Mouse (Mus musculus) embryonic facial prominence, embryonic 11.5 days (tissue): ENCODE measurements around the gene Madd. TPM values are rescaled to one million over a fixed set of nuclear protein-coding genes. Genes with fewer than 3 reads are reported as not detected.

ENCODE experiments used
- ATAC-seq: fragments of 200-750 bp; cut with Nextera tagmentation; replicated peaks from 2 replicates; pipeline ENCODE4 v1.8.0; 2017; ENCODE audit warnings: low read depth; ENCODE audit not compliant: insufficient number of reproducible peaks, low FRiP score, low TSS enrichment
- DNase-seq: peaks from one replicate; pipeline ENCODE4 v3.0.0-alpha.2; 2015; ENCODE audit warnings: low spot score
- H3K27ac ChIP-seq: fragments of 300-500 bp; sonication (generic); replicated peaks from 2 replicates; pipeline ENCODE4 v1.5.1; 2014; ENCODE audit warnings: mild to moderate bottlenecking, low read depth, low read length, control low read depth
- H3K27me3 ChIP-seq: fragments of 300-500 bp; sonication (generic); 2 replicates; pipeline ENCODE4 v1.6.1; 2014; ENCODE audit warnings: mild to moderate bottlenecking, low read length, moderate library complexity, mixed read lengths; ENCODE audit not compliant: control insufficient read depth, insufficient read depth
- H3K36me3 ChIP-seq: fragments of 300-500 bp; sonication (generic); replicated peaks from 2 replicates; pipeline ENCODE4 v1.6.1; 2014; ENCODE audit warnings: low read depth, mild to moderate bottlenecking, low read length, moderate library complexity, mixed read lengths; ENCODE audit not compliant: control insufficient read depth, insufficient read depth
- H3K4me1 ChIP-seq: fragments of 300-500 bp; sonication (generic); 2 replicates; pipeline ENCODE4 v1.6.1; 2014; ENCODE audit warnings: low read length, mixed read lengths; ENCODE audit not compliant: control insufficient read depth, insufficient read depth
- H3K4me2 ChIP-seq: fragments of 300-500 bp; sonication (generic); 2 replicates; pipeline ENCODE4 v1.6.1; 2014; ENCODE audit warnings: low read depth, mild to moderate bottlenecking, control low read depth, low read length, moderate library complexity
- H3K4me3 ChIP-seq: fragments of 300-500 bp; sonication (generic); 2 replicates; pipeline ENCODE4 v1.5.1; 2014; ENCODE audit warnings: low read depth, low read length, control low read depth
- H3K9ac ChIP-seq: fragments of 300-500 bp; sonication (generic); replicated peaks from 2 replicates; pipeline ENCODE4 v1.6.1; 2014; ENCODE audit warnings: mild to moderate bottlenecking, control low read depth, low read length
- H3K9me3 ChIP-seq: fragments of 300-500 bp; sonication (generic); replicated peaks from 2 replicates; pipeline ENCODE4 v1.6.1; 2016; ENCODE audit warnings: mild to moderate bottlenecking, low read length, inconsistent platforms, mixed read lengths; ENCODE audit not compliant: control insufficient read depth
- WGBS: fragments of 180-500 bp; shearing (Covaris S2); extraction: QIAGEN DNeasy Blood & Tissue Kit; methylation state at CpG from one replicate; pipeline ENCODE4 v1.1.7; 2014; 5-methylcytosine and 5-hydroxymethylcytosine counted together
- polyA plus RNA-seq: library from polyadenylated mRNA; unstranded; fragments of >200 nt; fragmentation: Nextera tagmentation; extraction: Ambion mirVana; gene quantifications from 2 replicates; pipeline ENCODE4 v1.2.1, GENCODE M21; 2014

Gene Madd
- polyA plus RNA-seq, 1 experiment from 2014 or later: 8.0 TPM

- H3K4me2 ChIP-seq: no peak overlapping the region
- no peaks in the 10 kb centered on the region for H3K9me3 ChIP-seq
- WGBS: 81% methylated on average over 2 of the region's 2 CpGs
- ATAC-seq: no peak
- no peaks in the 10 kb centered on the region for H3K27me3 ChIP-seq
- H3K9ac ChIP-seq: no peak overlapping the region
- DNase-seq: no peak
- H3K27ac ChIP-seq: no peak overlapping the region
- H3K36me3 ChIP-seq: no peaks in the 10 kb centered on the region
- no peaks in the 10 kb centered on the region for H3K4me1 ChIP-seq
- H3K4me3 ChIP-seq: no peak overlapping the region
Observed at GRCm38 (mm10) chr2:91098156-91098555, 85.5 kb downstream of the Madd start.

DNA sequence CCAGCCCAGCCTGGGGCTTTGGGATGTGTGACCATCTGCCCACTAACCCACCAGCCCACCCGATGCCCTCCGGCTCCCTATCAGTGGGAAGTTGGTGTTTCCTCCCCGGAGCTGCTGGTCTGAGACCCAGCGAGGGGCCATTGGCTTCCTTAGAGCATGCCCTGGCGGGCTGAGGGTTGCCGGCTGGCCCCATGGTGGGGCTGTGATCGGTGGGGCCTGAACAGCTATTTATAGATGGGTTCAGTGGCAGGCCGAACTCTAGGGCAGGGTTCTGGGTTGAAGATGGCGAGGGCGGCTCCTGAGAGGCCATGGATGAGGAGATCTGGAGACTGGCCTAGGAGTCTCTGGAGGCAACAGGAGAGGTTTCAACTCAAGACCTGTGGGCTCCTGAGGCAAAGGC lies 86.6 kb downstream of the Madd start:
- Histone ChIP-seq H3K4me1 (no peaks in the 10 kb centered on the region), H3K27ac (no peak overlapping the region), H3K36me3 (no peaks in the 10 kb centered on the region), H3K9ac (no peak overlapping the region), H3K4me3 (no peak overlapping the region), H3K9me3 (no peaks in the 10 kb centered on the region), H3K27me3 (no peaks in the 10 kb centered on the region), H3K4me2 (no peak overlapping the region)
- ATAC-seq (no peak), DNase-seq (no peak)
- 82% methylated on average over 10 of the region's 10 CpGs for WGBS

GRCm38 (mm10) chr2:91096524-91096923 lies 87.1 kb downstream of the Madd start:
- Histone ChIP-seq H3K4me1 (no peaks in the 10 kb centered on the region), H3K4me2 (no peak overlapping the region), H3K27ac (no peak overlapping the region), H3K9ac (no peak overlapping the region; the same call in 1 of the 2 replicates), H3K9me3 (no peaks in the 10 kb centered on the region), H3K27me3 (no peaks in the 10 kb centered on the region), H3K36me3 (no peaks in the 10 kb centered on the region), H3K4me3 (no peak overlapping the region)
- DNase-seq: no peak
- no peak for ATAC-seq
- WGBS: 63% methylated on average over 14 of the region's 14 CpGs

DNA sequence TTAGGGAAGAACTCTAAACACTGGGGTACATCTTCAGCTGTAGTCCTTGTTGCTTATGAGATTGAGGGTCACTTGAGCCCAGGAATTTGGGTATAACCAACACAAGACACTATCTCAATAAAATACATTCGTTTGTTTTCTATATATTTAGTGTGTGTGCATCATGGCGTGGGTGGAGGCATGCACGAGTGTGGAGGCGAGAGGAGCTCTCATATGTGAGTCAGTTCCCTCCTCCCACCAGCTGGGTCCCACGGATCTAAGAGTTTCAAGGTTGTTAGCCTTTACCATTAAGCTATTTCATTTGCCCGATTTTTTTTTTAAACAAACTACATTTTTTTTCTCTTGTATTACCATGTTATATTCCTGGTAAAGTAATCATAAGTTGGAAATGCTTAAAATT lies 92.8 kb downstream of the Madd start:
- WGBS: 72% methylated on average over 6 of the region's 6 CpGs
- Histone ChIP-seq H3K36me3 (no peaks in the 10 kb centered on the region), H3K27ac (no peak overlapping the region), H3K9ac (no peak overlapping the region), H3K4me3 (no peak overlapping the region), H3K4me2 (no peak overlapping the region), H3K4me1 (no peaks in the 10 kb centered on the region), H3K27me3 (no peaks in the 10 kb centered on the region), H3K9me3 (no peaks in the 10 kb centered on the region)
- ATAC-seq: no peak
- DNase-seq: no peak

DNA sequence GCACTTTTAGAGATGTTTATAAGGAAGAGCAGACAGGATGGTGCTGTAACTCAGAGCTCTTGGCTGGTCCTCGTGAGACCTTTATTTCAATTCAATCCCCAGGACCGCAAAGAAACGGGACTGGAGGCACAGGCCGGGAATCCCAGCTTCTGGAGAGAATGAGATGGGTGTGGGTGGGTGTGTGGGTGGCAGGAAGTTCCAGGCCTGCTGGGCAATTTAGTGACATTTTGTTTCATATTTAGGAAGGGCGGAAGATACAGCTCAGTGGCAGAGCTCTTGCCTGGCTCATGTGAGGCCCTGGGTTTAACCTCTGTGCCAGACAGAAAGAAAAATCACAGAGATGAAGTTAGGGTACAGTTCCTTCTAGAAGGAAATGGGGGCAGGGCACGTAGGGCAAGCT lies 93.4 kb downstream of the Madd start:
- no peaks in the 10 kb centered on the region for H3K27me3 ChIP-seq
- no peak for ATAC-seq
- no peak overlapping the region for H3K9ac ChIP-seq
- no peak for DNase-seq
- H3K4me3 ChIP-seq: no peak overlapping the region
- 80% methylated on average over 6 of the region's 6 CpGs for WGBS
- H3K4me1 ChIP-seq: no peaks in the 10 kb centered on the region
- H3K9me3 ChIP-seq: no peaks in the 10 kb centered on the region
- H3K36me3 ChIP-seq: no peaks in the 10 kb centered on the region
- no peak overlapping the region for H3K27ac ChIP-seq
- H3K4me2 ChIP-seq: no peak overlapping the region

- Histone ChIP-seq H3K4me2 (no peak overlapping the region), H3K36me3 (no peaks in the 10 kb centered on the region), H3K9ac (no peak overlapping the region), H3K27me3 (no peaks in the 10 kb centered on the region), H3K9me3 (no peaks in the 10 kb centered on the region), H3K4me3 (no peak overlapping the region), H3K4me1 (no peaks in the 10 kb centered on the region), H3K27ac (no peak overlapping the region)
- 77% methylated on average over 9 of the region's 9 CpGs for WGBS
- ATAC-seq: no peak
- no peak for DNase-seq
Observed at GRCm38 (mm10) chr2:91088987-91089386, 94.7 kb downstream of the Madd start.

- no peak for DNase-seq
- Histone ChIP-seq H3K4me3 (no peak overlapping the region), H3K27ac (no peak overlapping the region), H3K9me3 (no peaks in the 10 kb centered on the region), H3K27me3 (no peaks in the 10 kb centered on the region), H3K9ac (no peak overlapping the region), H3K36me3 (no peaks in the 10 kb centered on the region), H3K4me1 (no peaks in the 10 kb centered on the region), H3K4me2 (no peak overlapping the region)
- ATAC-seq: no peak
- 87% methylated on average over 9 of the region's 9 CpGs for WGBS
Observed at GRCm38 (mm10) chr2:91087453-91087852, 96.2 kb downstream of the Madd start.
